Mouse (Mus musculus) common myeloid progenitor, adult 5-6 weeks (primary cell): ENCODE results near the gene Igfbp6. TPM values are rescaled to one million over a fixed set of nuclear protein-coding genes. Genes with fewer than 3 reads are reported as not detected.

ENCODE experiments used
- total RNA-seq: library from RNA; stranded (forward); fragments of 200-1000, 187-1606 nt; gene quantifications from 2 replicates; pipeline ENCODE4 v1.2.3, GENCODE M21; 2017

Gene Igfbp6
- total RNA-seq, 1 experiment from 2014 or later, result not detected

Other genes with a start within 250 kb of the Igfbp6 start
- gene Krt4, start 219.6 kb upstream of the Igfbp6 start, total RNA-seq, result not detected in 2 replicates
- not detected in 2 replicates for gene Krt79, start 204.0 kb upstream of the Igfbp6 start, total RNA-seq
- gene Krt78, start 190.1 kb upstream of the Igfbp6 start, total RNA-seq, result not detected in 2 replicates
- not detected in 2 replicates for gene Krt8, start 139.9 kb upstream of the Igfbp6 start, total RNA-seq
- 15.7 and 19.7 TPM in 2 replicates for gene Krt18, start 116.2 kb upstream of the Igfbp6 start, total RNA-seq
- 452 and 502 TPM in 2 replicates for gene Eif4b, start 70.6 kb upstream of the Igfbp6 start, total RNA-seq
- gene Tns2, start 43.9 kb upstream of the Igfbp6 start, total RNA-seq, result not detected in 2 replicates
- gene Spryd3, start 8.1 kb upstream of the Igfbp6 start, total RNA-seq, result 9.7 and 15.5 TPM in 2 replicates
- 3.3 and 6.3 TPM in 2 replicates for gene Soat2, start 6.2 kb downstream of the Igfbp6 start, total RNA-seq
- 33.7 and 35.4 TPM in 2 replicates for gene Zfp740, start 58.9 kb downstream of the Igfbp6 start, total RNA-seq
- 7.0 and 27.8 TPM in 2 replicates for gene Csad, start 60.4 kb downstream of the Igfbp6 start, total RNA-seq
- 81.3 and 108 TPM in 2 replicates for gene Itgb7, start 87.6 kb downstream of the Igfbp6 start, total RNA-seq
- 1.2 and 3.9 TPM in 2 replicates for gene Rarg, start 113.2 kb downstream of the Igfbp6 start, total RNA-seq
- not detected in 2 replicates for gene Gm9918, start 126.2 kb downstream of the Igfbp6 start, total RNA-seq
- gene Mfsd5, start 135.1 kb downstream of the Igfbp6 start, total RNA-seq, result 16.8 and 21.0 TPM in 2 replicates
- gene Espl1, start 151.9 kb downstream of the Igfbp6 start, total RNA-seq, result 24.6 and 39.7 TPM in 2 replicates
- gene Pfdn5, start 181.8 kb downstream of the Igfbp6 start, total RNA-seq, result 219 and 289 TPM in 2 replicates
- gene Myg1, start 187.3 kb downstream of the Igfbp6 start, total RNA-seq, result 40.0 and 50.8 TPM in 2 replicates
- gene Aaas, start 206.4 kb downstream of the Igfbp6 start, total RNA-seq, result 111 and 199 TPM in 2 replicates
- gene Sp7, start 222.8 kb downstream of the Igfbp6 start, total RNA-seq, result not detected in 2 replicates